Mouse (Mus musculus) right cerebral cortex, postnatal 10 days (tissue): ENCODE measurements around the gene Serpina3k.
"Not testable (repeated sequence)": the region's sequence is repeated elsewhere in the genome, so short reads cannot be mapped to it uniquely, and the experiment has no call there.

Source experiments
- DNase-seq, 2 experiments: peaks; one replicate each; pipeline ENCODE4 v3.0.0; 2021; ENCODE audit warnings: low spot score in 2 of 2

Gene Serpina3k

DNA sequence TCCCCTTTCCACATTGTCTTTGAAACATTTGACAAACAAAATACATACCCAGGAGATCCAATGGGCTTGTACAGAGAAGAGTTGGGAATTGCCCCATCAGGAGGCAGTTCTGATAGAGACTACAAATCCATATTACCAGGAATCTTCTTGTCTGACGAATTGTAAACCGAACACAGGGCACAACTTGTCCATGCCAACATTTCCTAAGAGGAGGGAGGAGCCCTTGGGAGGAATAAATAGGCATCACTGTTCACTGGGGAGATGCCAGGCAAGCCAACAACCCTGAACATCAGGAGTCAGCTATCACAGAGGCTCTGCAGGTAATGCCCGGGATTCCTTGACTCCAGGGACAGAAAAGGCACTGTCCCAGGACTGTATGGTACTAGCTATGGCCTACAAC lies at the start of gene Serpina3k, which contains the start of gene Serpina3m:
Gene Serpina3k, plus strand, starts transcription at position 261 of the 400 bp plus-strand sequence.
Gene Serpina3m, plus strand, starts transcription at position 261 of the 400 bp plus-strand sequence.
- DNase-seq: not testable (repeated sequence)

DNA sequence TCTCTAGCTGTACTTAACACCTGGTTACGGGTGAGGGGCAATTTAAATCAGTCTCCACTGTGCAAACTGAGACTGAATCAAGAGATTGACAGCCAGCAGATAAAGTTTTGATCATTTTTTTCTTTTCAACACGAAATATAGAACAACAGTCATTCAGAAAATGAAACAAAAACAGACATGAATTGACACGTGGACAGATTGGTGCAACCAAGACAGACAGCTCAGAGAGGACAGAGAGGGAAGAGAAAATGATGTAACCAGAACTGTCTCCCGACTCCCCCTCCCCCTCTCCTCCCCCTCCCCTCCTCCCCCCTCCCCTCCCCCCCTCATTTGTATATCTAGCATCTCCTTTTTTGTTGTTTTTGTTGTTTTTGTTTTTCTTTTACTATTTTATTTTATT lies 48.4 kb upstream of the Serpina3k start:
- DNase-seq: no peak

DNA sequence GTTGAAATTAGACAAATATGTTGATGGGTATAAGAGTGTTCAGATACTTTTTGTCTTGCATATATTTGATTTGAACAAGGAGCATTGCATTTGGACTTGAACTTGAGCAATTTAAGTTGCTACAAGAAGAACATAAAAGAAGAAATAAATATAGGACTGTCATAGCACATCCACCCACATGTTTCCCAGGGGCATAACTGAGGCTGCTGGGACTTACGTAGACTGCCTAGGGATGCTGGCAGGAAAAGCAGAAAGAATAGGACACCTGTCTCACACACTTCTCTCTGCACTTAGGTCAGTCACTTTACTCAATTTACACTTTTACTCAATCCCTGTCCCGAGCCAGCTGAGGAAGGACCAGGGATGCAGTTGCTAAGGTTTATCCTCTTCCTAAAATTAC lies 44.3 kb upstream of the Serpina3k start:
- no peak for DNase-seq

DNA sequence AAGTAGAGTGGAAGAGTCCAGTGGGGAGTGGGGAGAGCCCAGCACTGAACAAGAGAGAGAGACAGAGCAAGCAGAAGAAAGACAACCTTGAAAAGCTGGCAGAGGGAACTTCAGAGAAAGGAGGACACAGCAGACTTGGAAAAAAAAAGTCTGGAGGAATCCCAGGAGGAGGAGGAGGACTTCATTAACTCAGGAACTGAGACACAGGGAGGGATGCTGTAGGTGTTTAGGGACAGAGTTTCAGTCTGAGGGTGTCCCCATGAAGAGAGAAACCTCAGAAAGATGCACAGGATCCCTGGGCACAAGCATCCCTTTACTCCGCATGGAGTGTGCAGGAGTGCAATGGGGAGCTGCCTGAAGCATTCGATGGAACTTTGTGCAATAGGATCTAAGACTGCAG lies 40.2 kb upstream of the Serpina3k start:
- DNase-seq: no peak

DNA sequence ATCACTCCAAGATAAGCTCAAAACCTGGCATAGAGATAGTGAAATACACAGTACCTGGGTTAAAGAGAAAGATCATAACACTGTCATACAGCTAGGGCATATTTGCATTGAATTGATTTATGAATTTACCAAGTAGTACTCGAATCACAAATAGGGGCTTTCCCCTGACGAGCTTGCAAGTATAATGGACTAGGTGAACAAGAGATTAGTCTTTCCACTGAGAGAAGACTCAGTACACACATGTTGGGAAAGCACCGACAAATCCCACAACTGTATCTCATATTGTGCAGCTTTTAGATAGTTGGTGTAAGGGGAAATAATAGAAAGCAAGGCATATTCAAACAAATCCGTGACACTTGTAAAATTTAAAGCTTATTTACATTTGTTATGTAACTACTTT lies 32.3 kb upstream of the Serpina3k start:
- no peak for DNase-seq

DNA sequence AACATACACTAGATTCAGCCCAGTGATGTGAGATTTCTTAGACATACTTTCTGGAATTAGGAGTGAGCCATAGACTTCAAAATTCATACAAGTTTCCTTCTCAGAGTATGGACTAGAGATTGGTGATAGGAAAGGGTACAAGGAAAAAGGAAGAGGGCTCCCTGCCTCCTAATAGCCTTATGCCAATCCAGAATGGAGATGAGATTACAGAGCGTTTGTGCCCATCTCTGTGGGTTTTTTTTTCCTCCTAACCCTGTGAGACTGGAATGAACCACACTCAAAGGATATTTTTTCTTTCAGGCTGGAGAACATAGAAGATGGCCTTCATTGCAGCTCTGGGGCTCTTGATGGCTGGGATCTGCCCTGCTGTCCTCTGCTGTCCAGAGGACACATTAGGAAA lies 24.0 kb upstream of the Serpina3k start, which contains the start of gene Serpina3j:
Gene Serpina3j, plus strand, starts transcription at position 301 of the 400 bp plus-strand sequence.
- DNase-seq: no peak

DNA sequence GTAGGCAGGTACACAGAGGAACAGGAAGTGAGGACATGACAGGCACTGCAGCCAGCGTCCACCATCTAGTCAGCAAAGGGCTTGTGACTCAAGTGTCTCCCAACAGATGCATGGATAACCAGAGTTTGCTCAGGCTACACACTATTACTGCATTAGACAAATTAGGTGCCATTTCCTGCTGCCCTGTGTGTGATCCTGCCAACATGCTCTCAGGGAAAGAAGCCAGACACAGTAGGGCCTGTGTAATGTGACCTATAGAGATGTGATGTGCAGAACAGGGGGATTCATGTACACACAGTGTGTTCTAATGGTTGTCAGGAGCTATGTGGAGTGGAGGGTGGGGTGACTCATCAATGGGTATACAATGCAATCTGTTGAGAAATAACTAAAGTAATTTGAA lies 15.8 kb upstream of the Serpina3k start:
- no peak for DNase-seq

DNA sequence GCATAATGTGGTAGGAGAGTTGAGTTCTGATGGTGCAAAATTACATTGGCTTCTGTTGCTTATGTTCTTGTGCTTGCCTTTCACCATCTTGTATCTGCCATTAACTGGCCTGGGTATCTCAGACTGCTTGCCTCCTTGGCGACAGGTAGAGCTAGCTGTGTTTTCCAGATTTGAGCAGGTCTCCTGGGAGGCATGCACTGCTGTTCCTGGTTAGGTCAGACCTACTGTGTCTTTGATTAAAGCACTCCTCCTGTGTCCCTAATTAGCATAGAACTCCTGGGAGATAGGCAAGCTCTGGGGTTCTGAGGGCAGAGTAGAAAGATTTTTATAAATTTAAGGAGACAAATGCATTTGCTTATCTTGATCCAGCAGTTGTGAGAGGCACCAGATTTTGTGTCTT lies 6.6 kb upstream of the Serpina3k start:
- DNase-seq: no peak

DNA sequence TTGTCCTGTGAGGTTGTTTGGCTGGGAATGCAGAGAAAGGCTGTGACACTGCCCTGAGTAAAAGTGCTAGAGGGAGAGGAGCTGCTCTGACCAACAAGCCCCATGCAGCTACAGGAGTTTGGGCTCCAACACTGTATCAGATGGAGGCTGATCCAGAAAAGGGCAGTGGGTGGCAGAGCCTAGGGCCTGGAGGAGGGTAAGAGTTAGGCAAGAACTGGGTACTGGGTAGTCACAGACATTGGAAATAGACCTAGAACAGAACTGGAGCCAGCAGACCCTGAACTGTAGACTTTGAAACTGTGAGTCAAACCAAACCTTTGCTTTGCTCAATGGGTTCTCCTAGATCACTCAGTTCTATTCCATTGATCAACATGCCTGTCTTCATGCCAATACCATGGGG lies 1.4 kb upstream of the Serpina3k start:
- not testable (repeated sequence) for DNase-seq

DNA sequence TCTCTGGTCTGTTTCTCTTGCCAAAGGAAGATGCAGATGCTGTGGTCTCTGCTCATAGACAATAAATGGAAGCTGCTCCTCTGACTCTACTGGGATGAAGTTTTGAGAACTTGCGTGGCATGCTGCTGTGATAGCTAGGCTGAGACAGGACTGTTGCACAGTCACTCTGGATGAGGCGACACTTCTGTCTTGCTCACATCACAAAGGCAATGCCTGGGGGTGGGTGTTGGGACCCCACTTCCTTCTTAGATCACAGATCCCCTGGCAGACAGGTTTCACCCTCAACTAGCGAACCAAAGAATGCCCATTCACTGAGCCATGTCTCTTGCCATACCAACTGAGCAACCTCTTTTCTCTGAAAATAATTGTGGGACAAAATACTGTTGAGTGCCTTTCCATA lies 419 bp downstream of the Serpina3k start:
- no peak for DNase-seq

DNA sequence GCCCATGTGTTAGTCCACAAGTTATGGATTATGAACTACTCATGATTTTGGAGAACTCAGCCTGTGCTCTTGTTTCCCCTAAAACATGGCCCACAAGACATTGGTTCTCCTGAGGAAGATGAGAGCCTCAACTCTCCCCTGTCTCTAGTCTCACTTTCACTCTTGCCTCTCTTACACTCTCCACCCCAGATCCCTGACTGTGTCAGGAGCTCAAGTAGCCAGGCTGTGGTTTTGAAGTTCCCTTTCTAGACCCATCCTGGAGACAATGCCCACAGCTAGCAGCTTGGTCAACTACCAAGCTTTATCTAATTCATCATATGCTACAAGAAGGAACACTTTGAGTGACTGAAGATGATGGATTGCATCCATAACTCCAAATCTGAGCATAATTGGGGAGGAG lies 4.2 kb downstream of the Serpina3k start:
- DNase-seq: not testable (repeated sequence)

DNA sequence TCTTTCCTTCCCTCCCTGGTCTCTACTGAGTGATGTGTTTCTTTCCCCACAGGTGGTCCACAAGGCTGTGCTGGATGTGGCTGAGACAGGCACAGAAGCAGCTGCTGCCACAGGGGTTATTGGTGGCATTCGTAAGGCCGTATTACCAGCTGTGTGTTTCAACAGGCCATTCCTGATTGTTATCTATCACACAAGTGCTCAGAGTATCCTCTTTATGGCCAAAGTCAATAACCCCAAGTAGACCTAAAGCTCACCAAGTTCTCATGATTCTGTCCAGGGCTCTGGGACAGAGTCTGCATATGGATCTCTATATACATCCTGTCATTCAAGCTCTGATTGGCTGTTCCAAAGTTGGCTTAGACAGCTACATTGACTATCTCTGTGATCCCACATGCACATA lies 6.9 kb downstream of the Serpina3k start:
- no peak for DNase-seq

DNA sequence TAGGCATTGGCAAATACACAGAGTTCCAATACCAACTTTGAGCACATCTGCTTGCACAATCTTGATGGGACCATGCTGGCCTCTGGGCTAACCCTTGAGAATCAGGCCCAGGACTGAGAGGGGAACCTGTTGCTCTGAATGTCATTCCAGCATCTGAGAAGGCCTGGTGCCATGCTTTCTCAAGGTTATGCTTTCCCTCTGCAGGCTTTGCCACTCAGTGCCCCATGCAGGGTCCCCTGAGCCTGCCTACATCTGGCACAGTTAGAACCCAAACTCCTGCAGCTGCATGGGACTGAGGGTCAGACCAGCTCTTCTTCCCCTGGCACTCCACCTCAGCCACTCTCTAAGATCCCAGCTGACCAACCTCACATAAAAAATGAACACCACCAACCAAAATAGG lies 7.4 kb downstream of the Serpina3k start:
- DNase-seq: no peak

DNA sequence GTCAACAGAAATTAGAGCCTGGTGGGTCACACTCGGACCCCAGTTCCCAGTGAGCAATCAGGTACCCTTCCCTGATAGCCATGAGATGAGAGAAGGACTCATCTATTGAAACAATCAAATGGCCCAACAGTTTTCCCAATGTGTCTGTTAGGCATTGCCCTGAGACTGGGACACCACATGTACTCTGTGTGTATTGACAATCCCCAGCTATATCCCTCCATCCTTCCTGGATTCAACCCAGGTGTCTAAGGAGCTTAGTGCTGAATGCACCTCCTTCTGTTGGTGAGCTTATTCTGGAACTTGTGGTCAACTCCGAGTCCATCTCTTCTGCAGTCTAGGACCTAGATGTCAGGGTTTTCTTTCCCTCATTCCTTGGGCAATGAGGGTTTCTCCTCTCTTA lies 8.8 kb downstream of the Serpina3k start:
- DNase-seq: no peak

DNA sequence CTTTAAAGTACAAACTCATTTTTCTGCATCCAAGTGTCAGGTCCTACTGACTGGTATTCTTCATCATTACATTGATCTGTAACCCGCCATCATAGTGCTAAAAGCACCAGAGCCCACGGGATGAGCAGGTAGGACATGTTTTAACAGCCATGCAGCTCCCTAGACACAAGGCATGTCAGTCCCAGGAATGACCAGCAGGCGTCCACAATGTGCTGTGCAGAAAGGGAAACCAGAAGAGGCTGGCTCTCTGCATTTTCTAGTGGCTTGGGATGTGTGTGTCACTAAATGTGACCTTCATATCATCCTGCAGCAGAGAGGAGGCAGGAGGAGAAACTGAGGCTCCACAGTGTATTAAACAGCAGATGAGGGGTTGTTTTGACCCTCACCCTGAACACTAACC lies 13.5 kb downstream of the Serpina3k start:
- DNase-seq: peak; percentile 43 to 73

DNA sequence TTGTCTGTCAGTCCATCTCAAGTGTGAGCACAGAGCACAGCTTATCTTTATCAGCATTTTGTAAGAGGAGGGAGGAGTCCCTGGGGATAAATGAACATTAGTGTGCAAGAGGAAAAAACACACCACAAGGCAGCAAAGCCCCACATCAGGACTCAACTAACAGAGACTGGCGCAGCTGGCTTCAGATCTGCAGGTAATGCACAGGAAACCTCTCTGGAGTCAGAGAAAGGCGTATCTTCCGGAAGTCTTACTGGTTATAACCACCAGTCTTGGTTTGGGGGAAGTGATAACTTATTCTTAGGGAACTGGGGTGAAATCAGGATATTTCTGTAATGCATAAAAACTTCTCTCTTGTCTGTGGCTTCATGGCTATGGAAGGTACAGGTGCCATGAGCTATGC lies 17.7 kb downstream of the Serpina3k start:
- no peak for DNase-seq

DNA sequence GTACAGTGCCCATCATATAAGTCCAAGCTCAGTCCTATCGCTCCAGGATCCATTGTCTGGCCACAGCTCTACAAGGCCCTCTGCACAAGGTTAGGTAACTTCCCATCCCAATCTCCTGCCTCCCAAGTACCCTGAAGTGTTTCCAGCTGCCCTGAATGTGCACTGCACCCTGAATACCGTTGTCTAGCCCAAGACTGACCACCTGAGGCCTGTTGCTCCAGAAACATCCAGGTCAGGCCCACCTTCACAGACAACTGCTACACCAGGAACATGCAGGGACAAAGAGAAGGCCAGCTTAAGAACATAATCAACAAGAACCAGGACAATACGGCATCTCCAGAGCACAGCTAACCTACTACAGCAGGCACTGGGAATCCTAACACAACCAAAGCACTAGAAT lies 31.7 kb downstream of the Serpina3k start:
- DNase-seq: no peak

DNA sequence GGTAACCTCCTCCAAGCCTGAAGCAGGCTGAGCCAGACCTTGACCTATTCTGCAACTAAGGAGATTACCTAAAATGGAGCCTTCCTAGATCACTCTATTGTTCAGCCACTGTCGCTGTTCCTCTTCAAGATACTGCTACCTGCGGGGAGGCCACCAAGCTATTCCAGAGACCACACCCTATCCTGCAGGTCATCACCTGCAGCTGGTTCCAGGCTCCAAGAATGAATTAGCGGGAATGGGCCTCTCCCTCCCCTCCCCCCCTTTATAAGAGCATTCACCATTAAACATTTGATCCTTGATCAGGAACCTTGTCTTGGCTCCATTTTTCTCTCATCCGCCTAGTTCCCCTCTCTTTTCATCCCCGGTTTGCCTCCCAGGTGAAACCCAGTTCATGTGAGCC lies 38.9 kb downstream of the Serpina3k start:
- DNase-seq: not testable (repeated sequence)

DNA sequence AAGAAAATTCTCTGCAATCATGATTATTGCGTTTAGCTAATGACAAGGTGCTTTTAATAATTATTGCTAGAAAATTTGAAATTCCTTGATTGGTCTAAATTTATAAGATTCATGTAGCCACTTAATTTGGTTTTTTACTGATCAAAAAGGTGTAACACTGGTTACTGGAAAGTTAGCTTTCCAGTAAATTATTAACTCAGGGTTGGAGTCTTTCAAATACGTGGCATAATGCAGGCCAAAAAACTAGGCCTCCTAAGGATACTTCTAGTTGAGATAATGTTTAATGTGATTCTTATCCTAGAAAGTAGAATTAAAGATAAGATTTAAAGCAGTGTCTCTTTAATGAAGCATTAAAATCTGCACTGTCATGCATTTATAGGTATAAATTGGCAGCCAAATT lies 40.1 kb downstream of the Serpina3k start:
- DNase-seq: not testable (repeated sequence)

DNA sequence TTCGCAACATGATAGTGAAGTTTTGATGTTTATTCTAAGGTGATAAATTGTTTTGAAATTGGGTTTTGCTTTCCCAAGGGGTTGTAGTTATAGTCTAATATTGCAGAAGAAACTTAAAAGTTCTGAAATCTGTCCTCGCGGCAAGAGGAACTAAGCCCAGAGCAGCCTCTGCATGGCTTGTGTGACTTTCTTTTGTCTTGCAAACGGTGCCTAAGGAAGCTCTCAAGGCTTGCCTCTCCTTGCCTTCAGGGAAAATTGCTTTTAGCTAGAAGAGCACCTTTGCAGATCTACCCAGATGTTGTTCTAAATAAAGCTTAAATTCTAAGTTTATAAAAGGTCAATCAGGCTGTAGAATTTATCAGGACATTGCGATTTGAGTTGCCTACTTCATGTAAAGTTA lies 40.5 kb downstream of the Serpina3k start:
- not testable (repeated sequence) for DNase-seq

DNA sequence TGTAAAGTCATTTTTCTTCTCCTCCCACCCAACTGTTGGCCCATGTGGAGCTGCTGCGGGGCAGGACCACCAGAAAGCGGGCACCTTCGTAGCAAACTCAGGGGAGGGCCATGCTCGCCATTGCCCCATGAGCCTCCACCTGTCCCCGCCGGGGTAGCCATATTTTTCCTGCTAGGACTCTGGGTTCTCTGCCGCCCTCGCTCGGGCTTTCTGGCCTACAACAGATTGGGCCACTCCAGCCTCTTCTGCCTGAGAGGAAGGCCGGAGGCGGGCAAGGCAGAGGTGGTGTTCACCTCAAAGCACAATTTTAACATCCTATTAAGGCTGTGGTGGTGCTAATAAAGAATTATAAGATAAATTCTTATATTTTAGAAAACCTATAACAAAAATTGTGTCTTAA lies 41.6 kb downstream of the Serpina3k start:
- DNase-seq: no peak

DNA sequence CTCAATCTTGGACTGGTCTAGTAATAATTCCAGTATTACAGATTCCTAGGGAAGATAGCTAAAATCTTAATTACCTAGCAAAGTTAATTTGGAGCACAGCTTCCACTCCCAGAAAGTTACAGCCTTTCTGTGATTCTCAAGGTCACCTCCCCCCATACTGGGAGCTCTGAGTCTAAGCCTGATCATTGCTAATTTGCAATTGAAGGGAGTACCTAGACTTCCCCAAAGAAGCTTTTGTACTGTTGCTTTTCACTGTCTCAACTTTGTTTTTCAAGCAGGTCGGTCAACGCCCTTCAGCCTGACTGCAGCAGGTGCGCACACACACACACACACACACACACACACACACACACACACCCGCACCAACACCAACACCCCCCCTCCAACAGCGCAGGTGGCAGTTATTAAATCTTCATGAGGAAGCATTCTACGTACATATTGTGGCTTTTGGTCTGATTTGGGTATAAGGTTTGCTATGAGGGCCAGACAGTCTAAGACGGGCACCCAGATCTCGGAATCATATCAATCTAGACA lies 42.9 kb downstream of the Serpina3k start:
- DNase-seq: not testable (repeated sequence)

DNA sequence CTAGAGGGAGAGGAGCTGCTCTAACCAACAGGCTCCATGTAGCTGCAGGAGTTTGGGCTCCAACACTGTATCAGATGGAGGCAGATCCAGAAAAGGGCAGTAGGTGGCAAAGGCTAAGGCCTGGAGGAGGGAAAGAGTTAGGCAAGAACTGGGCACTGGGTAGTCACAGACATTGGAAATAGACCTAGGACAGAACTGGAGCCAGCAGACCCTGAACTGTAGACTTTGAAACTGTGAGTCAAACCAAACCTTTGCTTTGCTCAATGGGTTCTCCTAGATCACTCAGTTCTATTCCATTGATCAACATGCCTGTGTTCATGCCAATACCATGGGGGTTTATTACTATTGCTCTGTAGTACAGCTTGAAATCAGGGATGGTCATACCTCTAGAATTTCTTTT lies 47.7 kb downstream of the Serpina3k start:
- not testable (repeated sequence) for DNase-seq

DNA sequence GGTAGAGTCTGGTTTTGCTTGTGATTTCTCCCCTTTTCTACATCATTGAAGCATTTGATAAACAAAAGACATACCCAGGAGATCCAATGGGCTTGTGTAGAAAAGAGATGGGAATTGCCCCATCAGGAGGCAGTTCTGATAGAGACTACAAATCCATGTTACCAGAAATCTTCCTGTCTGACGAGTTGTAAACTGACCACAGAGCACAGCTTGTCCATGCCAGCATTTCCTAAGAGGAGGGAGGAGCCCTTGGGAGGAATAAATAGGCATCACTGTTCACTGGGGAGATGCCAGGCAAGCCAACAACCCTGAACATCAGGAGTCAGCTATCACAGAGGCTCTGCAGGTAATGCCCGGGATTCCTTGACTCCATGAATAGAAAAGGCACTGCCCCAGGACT lies 48.6 kb downstream of the Serpina3k start:
- DNase-seq: not testable (repeated sequence)
